In genomic region chr12:75593817-75594216, GRCm38 (mm10) we compare ENCODE assay signal across 8 mouse cellular contexts. TPM values are rescaled to one million over a fixed set of nuclear protein-coding genes. Genes with fewer than 3 reads are reported as not detected.
DNase-seq lines count a peak whose midpoint lies in the region; ATAC-seq and TF ChIP-seq lines count a peak whose summit lies in the region.

No protein-coding gene starts in this region.

- no peak for DNase-seq in gastrocnemius, adult 2 months
- DNase-seq in gastrocnemius, postnatal 4 days (ENCODE audit: low spot score in 2 of 2) = no peak
- DNase-seq in neural tube, embryonic 11.5 days (ENCODE audit: low spot score) = no peak
- no peak for DNase-seq in neural tube, embryonic 10.5 days (ENCODE audit: extremely low spot score, low spot score)
- no peak for DNase-seq in liver, embryonic 14.5 days (ENCODE audit: low read depth in 3 of 3, low spot score in 3 of 3)
- DNase-seq in adrenal gland, postnatal 25 days = no peak
- no peak for DNase-seq in thymus, adult 2 months
- no peak for DNase-seq in right cerebral cortex, adult 18-20 months

- TF ChIP-seq CTCF in gastrocnemius, adult 2 months (IDR thresholded peaks at IDR 0.05) = no peak
- TF ChIP-seq CTCF in liver, embryonic 14.5 days (IDR thresholded peaks at IDR 0.05; ENCODE audit: low read depth) = no peak
- TF ChIP-seq CTCF in thymus, adult 2 months (IDR thresholded peaks at IDR 0.05; ENCODE audit: borderline replicate concordance, control insufficient read depth, extremely low read depth, insufficient read depth, low read length, poor library complexity) = no peak

- intact Hi-C loops in gastrocnemius, adult 2 months (cut with DNase I) = no loop called here

- H3K4me1 ChIP-seq in neural tube, embryonic 11.5 days (ENCODE audit: control insufficient read depth, insufficient read depth, low read length) = peaks cover 4% of the 10 kb centered on the region; the same call in 1 of the 2 replicates
- peaks cover 3 to 10% of the 10 kb centered on the region in 2 experiments; a peak in 3 of 4 replicates for H3K4me1 ChIP-seq in liver, embryonic 14.5 days (replicated peaks; ENCODE audit: control insufficient read depth in 2 of 2, insufficient read depth in 2 of 2, low read length in 1 of 2)
- H3K4me1 ChIP-seq in thymus, adult 2 months (replicated peaks; ENCODE audit: control insufficient read depth, insufficient read depth, low read length) = peaks cover 5% of the 10 kb centered on the region

- TF ChIP-seq POLR2A in thymus, adult 2 months (IDR thresholded peaks at IDR 0.05; ENCODE audit: control insufficient read depth, extremely low read depth, insufficient read depth, low read length, poor library complexity) = no peak

- WGBS in neural tube, embryonic 11.5 days = 79% methylated on average over 4 of the region's 4 CpGs
- WGBS in liver, embryonic 14.5 days (ENCODE audit: insufficient replicate concordance) = 86% methylated on average over 4 of the region's 4 CpGs
- WGBS in thymus, adult 2 months = 99% methylated on average over 4 of the region's 4 CpGs

- ATAC-seq in neural tube, embryonic 11.5 days (ENCODE audit: insufficient read depth, low FRiP score, low TSS enrichment) = no peak
- no peak for ATAC-seq in liver, embryonic 14.5 days (ENCODE audit: insufficient read depth)

- H3K9ac ChIP-seq in neural tube, embryonic 11.5 days (ENCODE audit: low read length) = no peak overlapping the region
- H3K9ac ChIP-seq in liver, embryonic 14.5 days (replicated peaks) = no peak overlapping the region

- H3K36me3 ChIP-seq in neural tube, embryonic 11.5 days (ENCODE audit: control insufficient read depth, insufficient read depth, low read length) = peaks cover 9% of the 10 kb centered on the region
- H3K36me3 ChIP-seq in liver, embryonic 14.5 days (replicated peaks; ENCODE audit: control insufficient read depth, insufficient read depth, low read depth) = peaks cover 23% of the 10 kb centered on the region
- H3K36me3 ChIP-seq in thymus, adult 2 months (ENCODE audit: control insufficient read depth, insufficient read depth, low read length) = peaks cover 23% of the 10 kb centered on the region

- H3K4me3 ChIP-seq in gastrocnemius, adult 2 months = peak overlapping the region; percentile 99
- no peak overlapping the region for H3K4me3 ChIP-seq in neural tube, embryonic 11.5 days (ENCODE audit: low read depth, low read length)
- peak overlapping the region in 1 of 2 experiments; percentile 97; a peak in 1 of 4 replicates for H3K4me3 ChIP-seq in liver, embryonic 14.5 days (ENCODE audit: insufficient read depth in 1 of 2, low read depth in 2 of 2, low read length in 2 of 2)
- H3K4me3 ChIP-seq in thymus, adult 2 months (ENCODE audit: control insufficient read depth, insufficient read depth, low read length) = no peak overlapping the region

- no peak overlapping the region for H3K27ac ChIP-seq in gastrocnemius, adult 2 months
- no peak overlapping the region for H3K27ac ChIP-seq in neural tube, embryonic 11.5 days (ENCODE audit: low read depth, low read length)
- no peak overlapping the region for H3K27ac ChIP-seq in liver, embryonic 14.5 days
- H3K27ac ChIP-seq in thymus, adult 2 months (ENCODE audit: control insufficient read depth, insufficient read depth, low read length) = no peak overlapping the region

- no peak for TF ChIP-seq EP300 in liver, embryonic 14.5 days (IDR thresholded peaks at IDR 0.05; ENCODE audit: low read depth)

- H3K9me3 ChIP-seq in neural tube, embryonic 11.5 days (ENCODE audit: control insufficient read depth, low read length) = no peaks in the 10 kb centered on the region
- H3K9me3 ChIP-seq in liver, embryonic 14.5 days (ENCODE audit: control insufficient read depth, low read length) = no peaks in the 10 kb centered on the region

- H3K4me2 ChIP-seq in neural tube, embryonic 11.5 days (ENCODE audit: low read depth) = peak overlapping the region; percentile 62
- H3K4me2 ChIP-seq in liver, embryonic 14.5 days (ENCODE audit: low read depth) = peak overlapping the region; percentile 91

- H3K27me3 ChIP-seq in neural tube, embryonic 11.5 days (ENCODE audit: control insufficient read depth, insufficient read depth, low read length) = no peaks in the 10 kb centered on the region
- H3K27me3 ChIP-seq in liver, embryonic 14.5 days (ENCODE audit: control insufficient read depth, insufficient read depth, low read length) = no peaks in the 10 kb centered on the region
- H3K27me3 ChIP-seq in thymus, adult 2 months (ENCODE audit: control insufficient read depth, insufficient read depth, low read length) = no peaks in the 10 kb centered on the region

RNA-seq across cellular contexts. Expression of gene Ppp2r5e, which starts 2.2 kb away (rescaled TPM):
- 10 to 100 TPM; 32.2 to 34.3 TPM for total RNA-seq in gastrocnemius, adult 2 months (2021)
- 10 to 100 TPM; 32.3 to 37.3 TPM for total RNA-seq in gastrocnemius, postnatal 4 days (2021)
- polyA plus RNA-seq in neural tube, embryonic 11.5 days (2014; fragmentation: Nextera tagmentation; extraction: Ambion mirVana) = 21.6 and 22.5 TPM in 2 replicates
- 3.8 and 6.8 TPM in 2 replicates for polyA plus RNA-seq in liver, embryonic 14.5 days (2012; rRNA removed)
- 5.0 and 5.8 TPM in 2 replicates for polyA plus RNA-seq in liver, embryonic 14.5 days (2014; fragmentation: Nextera tagmentation; extraction: Ambion mirVana)
- total RNA-seq in adrenal gland, postnatal 25 days (2021) = 52.2 and 53.3 TPM in 2 replicates
- 22.2 and 49.0 TPM in 2 replicates for polyA plus RNA-seq in thymus, adult 2 months (2012; rRNA removed)
